Mouse (Mus musculus): ENCODE results near the gene Lrrc74a.

- TF ChIP-seq MAX (IDR thresholded peaks at IDR 0.05; ENCODE audit: low read depth) (no peak), POLR2A (IDR thresholded peaks at IDR 0.05; ENCODE audit: insufficient read length, low read depth) (no peak), USF1 (IDR thresholded peaks at IDR 0.05; ENCODE audit: low read depth) (no peak)
Observed at GRCm38 (mm10) chr12:86770927-86771326, 36.8 kb downstream of the Lrrc74a start.

Data from myocyte (in vitro differentiated cells).